Comparison of ENCODE assay signal across 11 mouse cellular contexts in genomic region chr2:84841905-84842304, GRCm38 (mm10). TPM values are rescaled to one million over a fixed set of nuclear protein-coding genes. Genes with fewer than 3 reads are reported as not detected.
A peak's percentile ranks its signal among the peaks of the same experiment; 100 is the strongest.
DNase-seq lines count a peak whose midpoint lies in the region; ATAC-seq lines count a peak whose summit lies in the region.
"Had no signal": no experiment of that assay in that cellular context is flagged by ENCODE, and none has a peak within 500 bp of the region (broad histone marks: within the 10 kb centered on the region; RNA-seq: fewer than 3 reads in every experiment).

No protein-coding gene starts in this region.

- DNase-seq in heart, adult 11 months: peak; percentile 87
- DNase-seq in heart, adult 9 months (ENCODE audit: low spot score in 2 of 2): no peak
- peak; percentile 37 for DNase-seq in midbrain, embryonic 11.5 days (ENCODE audit: low spot score, missing footprints)
- peak; percentile 87 for DNase-seq in liver, embryonic 13.5 days
- DNase-seq in thymus, postnatal 36 days: peak; percentile 46 to 55
- DNase-seq in adrenal gland, adult 2 months: no peak
- DNase-seq: adrenal gland, adult 8-10 months had no signal

- no peaks in the 10 kb centered on the region for H3K9me3 ChIP-seq in midbrain, embryonic 11.5 days (ENCODE audit: control insufficient read depth, low read length)
- no peaks in the 10 kb centered on the region for H3K9me3 ChIP-seq in midbrain, embryonic 15.5 days
- H3K9me3 ChIP-seq in liver, embryonic 13.5 days (replicated peaks): no peaks in the 10 kb centered on the region
- H3K9me3 ChIP-seq: neural tube, embryonic 13.5 days had no signal

- ATAC-seq in midbrain, embryonic 11.5 days (ENCODE audit: low FRiP score): no peak
- ATAC-seq in midbrain, embryonic 15.5 days (replicated peaks): no peak
- peak; percentile 95 for ATAC-seq in liver, embryonic 13.5 days (ENCODE audit: low read depth)
- no peak for ATAC-seq in cerebellum, adult (ENCODE audit: insufficient number of reproducible peaks, low FRiP score, low TSS enrichment)

- no peak overlapping the region for H3K27ac ChIP-seq in midbrain, embryonic 11.5 days (ENCODE audit: low read depth, low read length)
- H3K27ac ChIP-seq in midbrain, embryonic 15.5 days: no peak overlapping the region
- peak overlapping the region; percentile 99 for H3K27ac ChIP-seq in liver, embryonic 13.5 days
- H3K27ac ChIP-seq: neural tube, embryonic 13.5 days had no signal

- no peaks in the 10 kb centered on the region for H3K36me3 ChIP-seq in midbrain, embryonic 11.5 days (ENCODE audit: control insufficient read depth, insufficient read depth, low read length)
- H3K36me3 ChIP-seq in midbrain, embryonic 15.5 days (replicated peaks): no peaks in the 10 kb centered on the region
- H3K36me3 ChIP-seq in liver, embryonic 13.5 days: peaks cover 50% of the 10 kb centered on the region
- H3K36me3 ChIP-seq: neural tube, embryonic 13.5 days had no signal

- H3K4me3 ChIP-seq in midbrain, embryonic 11.5 days (ENCODE audit: low read depth, low read length): no peak overlapping the region
- H3K4me3 ChIP-seq in midbrain, embryonic 15.5 days: no peak overlapping the region
- H3K4me3 ChIP-seq in liver, embryonic 13.5 days (replicated peaks): peak overlapping the region; percentile 85

- H3K9ac ChIP-seq in midbrain, embryonic 11.5 days (ENCODE audit: low read length): no peak overlapping the region
- no peak overlapping the region for H3K9ac ChIP-seq in midbrain, embryonic 15.5 days
- H3K9ac ChIP-seq in liver, embryonic 13.5 days: peak overlapping the region; percentile 97
- H3K9ac ChIP-seq: neural tube, embryonic 13.5 days had no signal

- peaks cover 19% of the 10 kb centered on the region for H3K27me3 ChIP-seq in midbrain, embryonic 11.5 days (ENCODE audit: control insufficient read depth, insufficient read depth, low read length)
- H3K27me3 ChIP-seq in midbrain, embryonic 15.5 days (replicated peaks): peaks cover 44% of the 10 kb centered on the region
- peaks cover 6% of the 10 kb centered on the region for H3K27me3 ChIP-seq in liver, embryonic 13.5 days

- H3K4me1 ChIP-seq in midbrain, embryonic 11.5 days (ENCODE audit: control insufficient read depth, insufficient read depth, low read length): peaks cover 14% of the 10 kb centered on the region
- H3K4me1 ChIP-seq in midbrain, embryonic 15.5 days: peaks cover 21% of the 10 kb centered on the region
- H3K4me1 ChIP-seq in liver, embryonic 13.5 days (replicated peaks): peaks cover 72% of the 10 kb centered on the region

- H3K4me2 ChIP-seq in midbrain, embryonic 11.5 days: no peak overlapping the region
- H3K4me2 ChIP-seq in midbrain, embryonic 15.5 days: no peak overlapping the region
- H3K4me2 ChIP-seq in liver, embryonic 13.5 days: peak overlapping the region; percentile 72

RNA-seq across cellular contexts. Expression of gene Slc43a1, which starts 3.3 kb away (rescaled TPM):
- polyA plus RNA-seq in midbrain, embryonic 11.5 days (2014; fragmentation: Nextera tagmentation; extraction: Ambion mirVana): 16.3 and 18.6 TPM in 2 replicates
- 1.2 and 1.9 TPM in 2 replicates for polyA plus RNA-seq in midbrain, embryonic 15.5 days (2015; fragmentation: Nextera tagmentation; extraction: Ambion mirVana)
- 138 and 178 TPM in 2 replicates for polyA plus RNA-seq in liver, embryonic 13.5 days (2015; fragmentation: Nextera tagmentation; extraction: Ambion mirVana)
- total RNA-seq in adrenal gland, adult 2 months (2021): 10 to 100 TPM in 1 of 2 experiments, 1 to 10 TPM in 1; 4.4 to 12.7 TPM
- polyA plus RNA-seq in adrenal gland, adult 2 months (2012; rRNA removed): 10.1 and 14.3 TPM in 2 replicates

RNA-seq across cellular contexts. Expression of gene Timm10, which starts 15.1 kb away (rescaled TPM):
- polyA plus RNA-seq in midbrain, embryonic 11.5 days (2014; fragmentation: Nextera tagmentation; extraction: Ambion mirVana): 38.1 and 43.1 TPM in 2 replicates
- 70.1 and 82.8 TPM in 2 replicates for polyA plus RNA-seq in midbrain, embryonic 15.5 days (2015; fragmentation: Nextera tagmentation; extraction: Ambion mirVana)
- polyA plus RNA-seq in liver, embryonic 13.5 days (2015; fragmentation: Nextera tagmentation; extraction: Ambion mirVana): 46.8 and 51.5 TPM in 2 replicates
- 10 to 100 TPM; 38.5 to 59.6 TPM for total RNA-seq in adrenal gland, adult 2 months (2021)
- polyA plus RNA-seq in adrenal gland, adult 2 months (2012; rRNA removed): 17.0 and 19.2 TPM in 2 replicates

RNA-seq across cellular contexts. Expression of gene Smtnl1, which starts 19.5 kb away (rescaled TPM):
- polyA plus RNA-seq in midbrain, embryonic 11.5 days (2014; fragmentation: Nextera tagmentation; extraction: Ambion mirVana): 0.15 TPM in 1 of 2 replicates, not detected in the other
- polyA plus RNA-seq in midbrain, embryonic 15.5 days (2015; fragmentation: Nextera tagmentation; extraction: Ambion mirVana): not detected in 2 replicates
- 0.23 and 0.24 TPM in 2 replicates for polyA plus RNA-seq in liver, embryonic 13.5 days (2015; fragmentation: Nextera tagmentation; extraction: Ambion mirVana)
- total RNA-seq in adrenal gland, adult 2 months (2021): not detected
- not detected in 2 replicates for polyA plus RNA-seq in adrenal gland, adult 2 months (2012; rRNA removed)
- total RNA-seq: adrenal gland, adult 8-10 months; layer of hippocampus, adult 8-10 months had no signal
- polyA plus RNA-seq: neural tube, embryonic 13.5 days had no signal

RNA-seq across cellular contexts. Expression of gene Ube2l6, which starts 43.3 kb away (rescaled TPM):
- 39.4 and 39.5 TPM in 2 replicates for polyA plus RNA-seq in midbrain, embryonic 11.5 days (2014; fragmentation: Nextera tagmentation; extraction: Ambion mirVana)
- polyA plus RNA-seq in midbrain, embryonic 15.5 days (2015; fragmentation: Nextera tagmentation; extraction: Ambion mirVana): 21.6 and 25.7 TPM in 2 replicates
- 404 and 444 TPM in 2 replicates for polyA plus RNA-seq in liver, embryonic 13.5 days (2015; fragmentation: Nextera tagmentation; extraction: Ambion mirVana)
- total RNA-seq in adrenal gland, adult 2 months (2021): 10 to 100 TPM; 15.7 to 18.8 TPM
- polyA plus RNA-seq in adrenal gland, adult 2 months (2012; rRNA removed): 13.8 and 15.1 TPM in 2 replicates

RNA-seq across cellular contexts. Expression of gene Rtn4rl2, which starts 44.6 kb away (rescaled TPM):
- 1.4 and 1.6 TPM in 2 replicates for polyA plus RNA-seq in midbrain, embryonic 11.5 days (2014; fragmentation: Nextera tagmentation; extraction: Ambion mirVana)
- 4.9 and 6.0 TPM in 2 replicates for polyA plus RNA-seq in midbrain, embryonic 15.5 days (2015; fragmentation: Nextera tagmentation; extraction: Ambion mirVana)
- polyA plus RNA-seq in liver, embryonic 13.5 days (2015; fragmentation: Nextera tagmentation; extraction: Ambion mirVana): not detected in 2 replicates
- 1 to 10 TPM; 1.1 to 1.5 TPM for total RNA-seq in adrenal gland, adult 2 months (2021)
- 11.5 and 17.5 TPM in 2 replicates for polyA plus RNA-seq in adrenal gland, adult 2 months (2012; rRNA removed)

Comparison
In these comparisons a context has a peak if more than half of its experiments do, and no peak if none do; other contexts are left out.
1. DNase-seq: peak in heart, adult 11 months (single experiment), midbrain, embryonic 11.5 days (single experiment), liver, embryonic 13.5 days (single experiment) and thymus, postnatal 36 days (2 of 2); none in heart, adult 9 months (0 of 2) and adrenal gland, adult 2 months (single experiment).